Mouse (Mus musculus) embryonic facial prominence, embryonic 11.5 days (tissue): ENCODE results near the gene Abcc3. TPM values are rescaled to one million over a fixed set of nuclear protein-coding genes. Genes with fewer than 3 reads are reported as not detected.

Experiments
- ATAC-seq: fragments of 200-750 bp; cut with Nextera tagmentation; replicated peaks from 2 replicates; pipeline ENCODE4 v1.8.0; 2017; ENCODE audit warnings: low read depth; ENCODE audit not compliant: insufficient number of reproducible peaks, low FRiP score, low TSS enrichment
- DNase-seq: peaks from one replicate; pipeline ENCODE4 v3.0.0-alpha.2; 2015; ENCODE audit warnings: low spot score
- H3K27ac ChIP-seq: fragments of 300-500 bp; sonication (generic); replicated peaks from 2 replicates; pipeline ENCODE4 v1.5.1; 2014; ENCODE audit warnings: mild to moderate bottlenecking, low read depth, low read length, control low read depth
- H3K27me3 ChIP-seq: fragments of 300-500 bp; sonication (generic); 2 replicates; pipeline ENCODE4 v1.6.1; 2014; ENCODE audit warnings: mild to moderate bottlenecking, low read length, moderate library complexity, mixed read lengths; ENCODE audit not compliant: control insufficient read depth, insufficient read depth
- H3K36me3 ChIP-seq: fragments of 300-500 bp; sonication (generic); replicated peaks from 2 replicates; pipeline ENCODE4 v1.6.1; 2014; ENCODE audit warnings: low read depth, mild to moderate bottlenecking, low read length, moderate library complexity, mixed read lengths; ENCODE audit not compliant: control insufficient read depth, insufficient read depth
- H3K4me1 ChIP-seq: fragments of 300-500 bp; sonication (generic); 2 replicates; pipeline ENCODE4 v1.6.1; 2014; ENCODE audit warnings: low read length, mixed read lengths; ENCODE audit not compliant: control insufficient read depth, insufficient read depth
- H3K4me2 ChIP-seq: fragments of 300-500 bp; sonication (generic); 2 replicates; pipeline ENCODE4 v1.6.1; 2014; ENCODE audit warnings: low read depth, mild to moderate bottlenecking, control low read depth, low read length, moderate library complexity
- H3K4me3 ChIP-seq: fragments of 300-500 bp; sonication (generic); 2 replicates; pipeline ENCODE4 v1.5.1; 2014; ENCODE audit warnings: low read depth, low read length, control low read depth
- H3K9ac ChIP-seq: fragments of 300-500 bp; sonication (generic); replicated peaks from 2 replicates; pipeline ENCODE4 v1.6.1; 2014; ENCODE audit warnings: mild to moderate bottlenecking, control low read depth, low read length
- H3K9me3 ChIP-seq: fragments of 300-500 bp; sonication (generic); replicated peaks from 2 replicates; pipeline ENCODE4 v1.6.1; 2016; ENCODE audit warnings: mild to moderate bottlenecking, low read length, inconsistent platforms, mixed read lengths; ENCODE audit not compliant: control insufficient read depth
- WGBS: fragments of 180-500 bp; shearing (Covaris S2); extraction: QIAGEN DNeasy Blood & Tissue Kit; methylation state at CpG from one replicate; pipeline ENCODE4 v1.1.7; 2014; 5-methylcytosine and 5-hydroxymethylcytosine counted together
- polyA plus RNA-seq: library from polyadenylated mRNA; unstranded; fragments of >200 nt; fragmentation: Nextera tagmentation; extraction: Ambion mirVana; gene quantifications from 2 replicates; pipeline ENCODE4 v1.2.1, GENCODE M21; 2014

Gene Abcc3
- polyA plus RNA-seq, 1 experiment from 2014 or later, result 0.63 TPM

DNA sequence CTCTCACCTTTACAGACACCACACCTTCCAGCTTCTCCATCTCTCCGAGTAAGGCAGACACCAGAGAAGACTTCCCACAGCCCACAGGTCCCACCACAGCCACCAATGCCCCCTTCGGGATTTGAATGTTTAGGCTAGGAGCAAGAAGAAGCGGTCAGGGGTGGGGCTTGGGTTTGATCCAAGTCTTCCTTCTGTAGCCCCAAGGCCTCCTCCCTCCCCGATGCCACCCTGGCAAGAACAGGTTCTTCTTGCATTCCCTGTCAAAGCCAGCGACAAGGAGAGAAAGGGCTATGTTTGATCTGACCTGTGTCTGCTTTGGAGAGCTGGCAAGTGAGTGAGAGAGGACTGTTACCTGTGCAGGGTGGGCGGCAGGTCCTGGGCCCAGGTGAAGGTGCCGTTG, 29.1 kb downstream of the Abcc3 start:
- WGBS, result 87% methylated on average over 7 of the region's 7 CpGs
- ATAC-seq, result no peak
- H3K9me3 ChIP-seq, result no peaks in the 10 kb centered on the region

DNA sequence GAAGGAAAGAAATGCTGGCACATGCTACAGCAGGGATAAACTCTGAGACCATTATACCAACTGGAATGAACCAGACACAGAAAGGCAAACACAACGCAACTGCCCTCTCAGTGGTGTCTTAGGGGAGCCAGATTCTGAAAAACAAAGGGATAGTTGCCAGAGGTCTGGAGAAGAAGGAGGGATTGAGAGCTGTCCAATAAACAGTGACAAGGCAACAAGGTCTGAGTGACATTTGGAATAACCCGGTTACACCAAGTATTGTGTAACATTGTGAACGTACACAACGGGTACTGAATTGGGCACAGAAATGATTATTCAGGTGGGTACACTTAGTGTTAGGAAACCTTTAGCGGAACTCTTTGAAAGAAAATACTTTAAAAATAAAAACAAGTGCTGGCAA, 30.7 kb downstream of the Abcc3 start:
- DNase-seq (no peak), ATAC-seq (no peak)
- H3K4me3 ChIP-seq, result no peak overlapping the region
- no peak overlapping the region for H3K9ac ChIP-seq
- H3K9me3 ChIP-seq, result no peaks in the 10 kb centered on the region
- 91% methylated on average over 5 of the region's 5 CpGs for WGBS
- H3K4me1 ChIP-seq, result no peaks in the 10 kb centered on the region
- no peaks in the 10 kb centered on the region for H3K36me3 ChIP-seq
- H3K27ac ChIP-seq, result no peak overlapping the region
- no peak overlapping the region for H3K4me2 ChIP-seq
- H3K27me3 ChIP-seq, result no peaks in the 10 kb centered on the region; the same call in 1 of the 2 replicates

More for the DNA sequence above, 29.1 kb downstream of the Abcc3 start:
- Histone ChIP-seq H3K27me3 (no peaks in the 10 kb centered on the region; the same call in 1 of the 2 replicates), H3K4me1 (no peaks in the 10 kb centered on the region), H3K9ac (no peak overlapping the region), H3K27ac (no peak overlapping the region), H3K36me3 (no peaks in the 10 kb centered on the region), H3K4me2 (no peak overlapping the region), H3K4me3 (no peak overlapping the region)
- no peak for DNase-seq

DNA sequence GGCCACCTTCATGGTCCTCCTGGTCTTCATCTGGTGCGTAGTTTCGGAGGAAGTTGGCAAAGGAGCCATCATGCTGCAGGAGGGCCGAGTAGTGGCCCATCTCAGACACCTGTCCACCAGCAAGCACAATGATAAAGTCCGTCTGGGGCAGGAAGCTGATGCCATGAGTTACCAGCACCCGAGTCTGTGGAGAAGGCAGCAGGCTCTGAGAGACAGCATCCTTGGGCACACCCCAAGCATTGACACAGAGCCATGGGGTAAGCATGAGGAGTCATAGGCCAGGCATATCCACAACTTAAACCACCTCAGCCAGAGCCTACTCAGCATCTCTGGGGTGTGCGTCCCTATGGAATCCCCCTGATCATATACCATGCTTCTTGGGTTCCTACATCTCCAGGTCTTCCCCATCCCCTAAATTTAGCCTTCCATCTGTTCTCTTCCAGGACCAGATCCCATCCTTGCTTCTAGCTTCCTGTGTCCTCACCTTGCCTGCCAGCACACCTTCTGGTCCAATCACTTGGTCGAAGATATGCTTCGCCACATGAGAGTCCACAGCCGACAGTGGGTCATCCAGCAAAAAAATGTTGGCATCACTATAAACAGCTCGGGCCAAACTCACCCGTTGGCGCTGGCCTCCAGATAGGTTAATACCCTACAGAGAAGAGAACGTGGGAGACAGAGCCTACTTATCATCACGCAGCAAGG, 31.5 kb downstream of the Abcc3 start:
- DNase-seq (no peak), ATAC-seq (no peak)
- no peak overlapping the region for H3K27ac ChIP-seq
- no peak overlapping the region for H3K9ac ChIP-seq
- no peaks in the 10 kb centered on the region for H3K9me3 ChIP-seq
- H3K4me2 ChIP-seq, result no peak overlapping the region
- no peaks in the 10 kb centered on the region for H3K4me1 ChIP-seq
- H3K36me3 ChIP-seq, result no peaks in the 10 kb centered on the region
- no peaks in the 10 kb centered on the region; the same call in 1 of the 2 replicates for H3K27me3 ChIP-seq
- WGBS, result 92% methylated on average over 14 of the region's 14 CpGs
- H3K4me3 ChIP-seq, result no peak overlapping the region

DNA sequence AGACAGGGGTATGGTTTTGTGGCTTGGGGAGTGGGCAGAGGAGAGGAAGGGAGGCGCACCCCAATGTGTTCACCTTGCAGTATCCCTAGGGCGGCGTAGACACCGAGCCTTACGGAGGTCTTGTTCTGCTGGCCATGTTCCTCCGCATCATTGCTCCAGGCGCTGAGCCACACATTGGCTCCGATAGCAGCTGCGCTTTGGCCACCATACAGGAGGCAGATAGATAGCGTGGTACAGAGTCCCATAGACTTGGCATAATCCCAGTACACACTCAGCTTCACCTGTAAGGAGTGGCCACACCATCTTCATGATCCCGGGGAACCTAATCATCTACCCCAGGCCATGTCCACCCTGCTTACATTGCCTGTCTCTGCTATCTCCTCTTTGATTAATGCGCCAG, 33.6 kb downstream of the Abcc3 start:
- no peak overlapping the region for H3K27ac ChIP-seq
- H3K9me3 ChIP-seq, result no peaks in the 10 kb centered on the region
- no peak for DNase-seq
- 95% methylated on average over 12 of the region's 12 CpGs for WGBS
- no peak overlapping the region for H3K9ac ChIP-seq
- H3K4me1 ChIP-seq, result no peaks in the 10 kb centered on the region
- no peaks in the 10 kb centered on the region; the same call in 1 of the 2 replicates for H3K27me3 ChIP-seq
- no peak for ATAC-seq
- no peak overlapping the region for H3K4me3 ChIP-seq
- no peak overlapping the region for H3K4me2 ChIP-seq
- no peaks in the 10 kb centered on the region for H3K36me3 ChIP-seq

DNA sequence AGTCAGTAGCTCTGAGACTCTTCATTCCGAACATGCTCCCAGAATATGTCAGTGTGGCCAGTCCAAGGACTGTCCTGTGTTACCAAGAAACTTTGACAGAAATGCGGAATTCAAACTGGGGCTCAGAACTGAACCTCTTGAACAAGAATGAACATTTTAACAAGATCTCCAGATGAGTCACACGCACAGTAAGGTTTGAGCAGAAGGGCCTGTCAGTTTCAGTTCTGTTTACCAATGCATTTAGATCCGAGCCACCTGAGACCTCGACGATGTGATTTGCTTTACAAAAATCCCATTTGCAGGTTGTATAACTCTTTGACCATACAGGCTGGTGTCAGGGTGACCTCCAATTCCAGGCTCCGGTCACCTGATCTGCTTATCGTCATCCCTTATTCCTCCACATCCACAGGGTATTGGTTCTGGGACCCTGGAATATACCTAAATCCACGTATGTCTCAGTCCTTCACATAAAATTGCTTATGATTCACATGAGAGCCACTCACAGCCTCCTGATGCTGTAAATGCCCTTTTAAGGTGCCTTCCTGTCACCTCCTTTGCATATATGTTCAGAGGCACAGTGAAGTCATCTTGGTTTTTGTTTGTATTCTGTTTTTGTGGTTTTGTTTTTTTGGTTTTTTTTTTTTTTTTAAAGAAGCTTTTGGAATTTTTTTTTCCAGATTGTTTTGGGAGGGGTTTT, 37.1 kb downstream of the Abcc3 start:
- no peak overlapping the region for H3K27ac ChIP-seq
- ATAC-seq, result no peak
- no peak overlapping the region for H3K4me3 ChIP-seq
- H3K4me2 ChIP-seq, result no peak overlapping the region
- H3K36me3 ChIP-seq, result no peaks in the 10 kb centered on the region
- DNase-seq, result no peak
- 76% methylated on average over 9 of the region's 9 CpGs for whole genome bisulfite sequencing
- H3K27me3 ChIP-seq, result no peaks in the 10 kb centered on the region; the same call in 1 of the 2 replicates
- no peaks in the 10 kb centered on the region for H3K9me3 ChIP-seq
- no peaks in the 10 kb centered on the region for H3K4me1 ChIP-seq
- no peak overlapping the region for H3K9ac ChIP-seq

DNA sequence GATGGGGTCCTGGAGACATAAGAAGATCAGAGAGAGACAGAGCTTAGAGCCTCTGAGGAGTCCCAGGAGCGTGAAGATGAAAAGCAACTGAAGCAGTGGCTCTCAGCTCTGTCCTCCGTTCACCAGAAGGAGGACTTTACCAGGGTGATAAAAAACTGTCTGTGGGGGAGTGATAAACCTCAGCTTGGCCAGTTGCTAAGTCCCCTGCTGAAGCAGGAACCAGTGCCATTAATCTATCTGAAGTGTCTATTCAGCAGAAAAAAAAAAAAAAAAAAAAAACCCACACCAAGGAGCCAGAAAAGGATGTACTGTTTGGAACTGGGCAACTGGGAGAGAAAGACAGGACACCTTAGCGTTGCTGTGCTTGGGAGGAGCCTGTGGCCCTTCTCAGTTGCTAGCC, 41.7 kb downstream of the Abcc3 start:
- Histone ChIP-seq H3K9me3 (no peaks in the 10 kb centered on the region), H3K27ac (no peak overlapping the region), H3K36me3 (no peaks in the 10 kb centered on the region), H3K4me3 (no peak overlapping the region), H3K27me3 (no peaks in the 10 kb centered on the region), H3K4me1 (no peaks in the 10 kb centered on the region), H3K9ac (no peak overlapping the region), H3K4me2 (no peak overlapping the region)
- no peak for DNase-seq
- 45% methylated on average over 3 of the region's 3 CpGs for WGBS
- no peak for ATAC-seq

DNA sequence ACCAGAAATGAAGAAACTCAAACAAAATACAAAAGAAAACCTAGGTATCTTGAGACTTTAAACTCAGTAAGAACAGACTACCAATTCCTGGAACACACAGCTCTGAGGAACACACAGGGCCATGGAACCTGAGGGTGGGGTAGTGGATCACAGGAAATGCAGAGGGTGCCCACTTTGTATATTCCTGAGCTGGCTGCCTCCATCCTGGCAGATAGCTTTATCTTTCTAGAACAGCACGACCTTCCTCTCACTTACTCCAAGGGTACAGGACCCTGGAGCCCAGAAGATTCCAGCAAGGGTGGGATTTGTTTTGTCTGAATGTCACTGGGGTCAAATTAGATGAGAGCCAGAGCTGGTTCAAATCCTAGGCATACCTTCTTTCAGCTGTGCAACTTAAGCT, 42.5 kb downstream of the Abcc3 start:
- ATAC-seq, result no peak
- no peak overlapping the region for H3K4me3 ChIP-seq

DNA sequence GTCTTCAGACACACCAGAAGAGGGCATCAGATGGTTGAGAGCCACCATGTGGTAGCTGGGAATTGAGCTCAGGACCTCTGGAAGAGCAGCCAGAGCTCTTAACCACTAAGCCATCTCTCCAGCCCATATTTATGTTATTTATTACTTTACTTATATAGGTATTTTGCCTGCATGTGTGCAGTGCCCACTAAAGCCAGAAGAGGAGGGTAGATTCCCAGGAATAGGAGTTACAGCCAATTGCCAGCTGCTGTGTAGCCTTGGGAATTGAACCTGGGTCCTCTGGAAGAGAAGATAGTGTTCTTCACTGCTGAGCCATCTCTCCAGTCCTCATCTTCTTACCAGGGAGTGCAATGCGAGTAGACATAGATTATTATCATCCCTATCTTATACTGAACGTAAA, 43.0 kb downstream of the Abcc3 start:
- no peak for ATAC-seq

More for the DNA sequence above, 42.5 kb downstream of the Abcc3 start:
- Histone ChIP-seq H3K27me3 (no peaks in the 10 kb centered on the region), H3K9me3 (no peaks in the 10 kb centered on the region), H3K4me1 (no peaks in the 10 kb centered on the region), H3K36me3 (no peaks in the 10 kb centered on the region), H3K9ac (no peak overlapping the region), H3K27ac (no peak overlapping the region), H3K4me2 (no peak overlapping the region)
- 68% methylated on average over 1 of the region's 1 CpGs for WGBS
- no peak for DNase-seq

More for the DNA sequence above, 43.0 kb downstream of the Abcc3 start:
- Histone ChIP-seq H3K27me3 (no peaks in the 10 kb centered on the region), H3K4me2 (no peak overlapping the region), H3K27ac (no peak overlapping the region), H3K9me3 (no peaks in the 10 kb centered on the region), H3K4me3 (no peak overlapping the region), H3K36me3 (no peaks in the 10 kb centered on the region), H3K9ac (no peak overlapping the region), H3K4me1 (no peaks in the 10 kb centered on the region)
- no peak for DNase-seq
- WGBS, result 84% methylated on average over 2 of the region's 2 CpGs
